Mouse (Mus musculus) C2C12 (cell line): ENCODE measurements around the gene Tmem132a.

Experiments
- CTCF ChIP-seq: IDR thresholded peaks from one replicate; pipeline ENCODE4 v1.5.1; 2011; ENCODE audit not compliant: control insufficient read depth, insufficient read depth, insufficient read length
- MAX ChIP-seq: IDR thresholded peaks from one replicate; pipeline ENCODE4 v1.6.1; 2011; ENCODE audit warnings: mild to moderate bottlenecking, control low read depth

DNA sequence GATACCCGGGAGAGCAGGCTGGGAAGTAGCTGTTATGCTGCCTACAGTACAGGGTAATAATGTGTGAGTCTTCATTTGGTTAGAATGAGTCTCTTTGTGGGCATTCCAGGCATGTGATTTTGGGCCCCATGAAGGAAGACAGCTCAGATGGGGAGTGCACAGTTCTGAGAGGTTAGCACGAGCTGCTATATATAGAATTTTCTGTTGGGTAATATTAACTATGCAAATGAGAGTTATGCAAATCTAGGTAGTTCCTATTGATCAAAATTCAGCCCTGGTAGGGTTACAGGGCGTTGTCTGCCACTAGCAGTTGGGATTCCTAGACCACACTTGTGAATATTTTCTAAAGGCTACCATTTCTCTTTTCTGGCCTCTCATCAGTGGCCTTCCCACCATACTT, 24.3 kb downstream of the Tmem132a start:
- TF ChIP-seq MAX (no peak), CTCF (no peak)
